Mouse (Mus musculus): ENCODE results near the gene Cdt1. TPM values are rescaled to one million over a fixed set of nuclear protein-coding genes. Genes with fewer than 3 reads are reported as not detected.

Cdt1 gene
- polyA plus RNA-seq, 1 experiment from 2014 or later: 12.8 TPM

DNA sequence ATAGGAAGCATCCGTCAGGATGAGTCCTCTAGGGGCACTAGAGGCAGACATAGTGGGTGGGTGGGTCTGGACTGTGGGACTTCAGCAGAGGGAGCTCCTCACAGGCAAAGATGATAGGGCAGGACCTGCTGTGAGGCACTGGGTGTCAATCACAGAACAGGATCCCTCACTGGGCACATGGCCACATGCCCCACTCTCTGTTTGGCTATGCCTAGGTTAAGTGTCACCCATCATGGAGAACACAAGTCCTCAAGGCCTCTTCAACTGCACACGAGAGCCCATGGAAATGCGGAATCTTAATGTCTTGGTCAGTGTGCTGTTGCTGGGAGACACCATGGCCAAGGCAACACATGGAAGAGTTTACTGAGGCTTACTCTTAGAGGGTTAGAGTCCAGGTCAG, 39.9 kb upstream of the Cdt1 start:
- DNase-seq (ENCODE audit: low spot score): no peak
- Histone ChIP-seq H3K27me3 (replicated peaks; ENCODE audit: control insufficient read depth, insufficient read depth, low read length) (no peaks in the 10 kb centered on the region), H3K4me3 (ENCODE audit: low read depth, low read length) (no peak overlapping the region), H3K9ac (ENCODE audit: low read length) (no peak overlapping the region), H3K36me3 (ENCODE audit: control insufficient read depth, insufficient read depth, low read length) (no peaks in the 10 kb centered on the region), H3K27ac (ENCODE audit: low read depth, low read length) (no peak overlapping the region), H3K4me2 (ENCODE audit: low read length) (no peak overlapping the region), H3K4me1 (ENCODE audit: control insufficient read depth, insufficient read depth, low read length) (peaks cover 18% of the 10 kb centered on the region), H3K9me3 (replicated peaks; ENCODE audit: control insufficient read depth, low read length) (no peaks in the 10 kb centered on the region)
- WGBS: 92% methylated on average over 3 of the region's 3 CpGs
- ATAC-seq: no peak

DNA sequence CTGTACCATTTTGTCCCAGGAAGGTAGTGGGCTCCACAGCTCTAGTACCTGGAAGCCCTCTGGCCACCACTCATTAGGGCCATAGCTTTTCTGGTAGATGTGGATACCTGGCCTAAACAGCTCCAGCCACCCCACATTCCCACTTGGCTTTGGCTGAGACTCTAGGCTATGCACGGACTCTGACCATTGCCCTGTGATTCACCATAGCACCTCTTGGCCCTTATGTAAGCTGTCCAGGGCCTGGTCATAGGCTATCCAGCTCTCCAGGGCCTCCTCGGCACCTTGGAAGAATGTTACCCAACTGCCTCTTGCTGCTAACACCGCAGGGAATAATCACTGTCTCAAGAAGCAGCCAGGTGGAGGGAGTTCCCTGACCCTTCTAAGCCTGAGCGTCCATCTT, 38.7 kb upstream of the Cdt1 start:
- 85% methylated on average over 4 of the region's 4 CpGs for WGBS
- no peaks in the 10 kb centered on the region for H3K27me3 ChIP-seq (replicated peaks; ENCODE audit: control insufficient read depth, insufficient read depth, low read length)
- no peak for ATAC-seq

DNA sequence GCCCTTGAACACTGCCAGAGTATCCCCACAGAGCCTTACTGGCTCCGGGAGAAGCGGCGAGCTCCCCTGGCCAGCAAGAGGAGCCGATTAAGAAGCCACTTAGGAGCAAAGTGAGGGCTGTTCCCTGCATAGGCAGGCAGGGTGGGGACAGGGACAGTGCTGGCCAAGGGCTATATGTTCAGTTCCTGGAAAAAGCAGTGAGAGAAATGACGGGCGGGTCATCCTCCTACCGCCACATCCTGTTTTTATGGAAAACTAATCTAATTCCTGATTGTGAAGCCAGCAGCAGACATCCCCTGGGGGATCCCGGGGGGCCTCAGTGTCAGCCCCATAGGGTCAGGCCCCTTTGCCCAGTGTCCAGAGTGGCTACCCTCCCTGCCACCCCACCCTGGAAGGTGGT, 36.5 kb upstream of the Cdt1 start:
- Histone ChIP-seq H3K27ac (ENCODE audit: low read depth, low read length) (no peak overlapping the region), H3K9ac (ENCODE audit: low read length) (no peak overlapping the region), H3K4me1 (ENCODE audit: control insufficient read depth, insufficient read depth, low read length) (no peaks in the 10 kb centered on the region), H3K9me3 (replicated peaks; ENCODE audit: control insufficient read depth, low read length) (no peaks in the 10 kb centered on the region), H3K4me3 (ENCODE audit: low read depth, low read length) (no peak overlapping the region), H3K27me3 (replicated peaks; ENCODE audit: control insufficient read depth, insufficient read depth, low read length) (no peaks in the 10 kb centered on the region), H3K4me2 (ENCODE audit: low read length) (no peak overlapping the region), H3K36me3 (ENCODE audit: control insufficient read depth, insufficient read depth, low read length) (no peaks in the 10 kb centered on the region)
- ATAC-seq (no peak), DNase-seq (ENCODE audit: low spot score) (no peak)
- 85% methylated on average over 8 of the region's 8 CpGs for WGBS

More for the DNA sequence above, 38.7 kb upstream of the Cdt1 start:
- no peak for DNase-seq (ENCODE audit: low spot score)
- Histone ChIP-seq H3K4me3 (ENCODE audit: low read depth, low read length) (no peak overlapping the region), H3K9me3 (replicated peaks; ENCODE audit: control insufficient read depth, low read length) (no peaks in the 10 kb centered on the region), H3K36me3 (ENCODE audit: control insufficient read depth, insufficient read depth, low read length) (no peaks in the 10 kb centered on the region), H3K4me1 (ENCODE audit: control insufficient read depth, insufficient read depth, low read length) (peaks cover 6% of the 10 kb centered on the region), H3K9ac (ENCODE audit: low read length) (no peak overlapping the region), H3K4me2 (ENCODE audit: low read length) (no peak overlapping the region), H3K27ac (ENCODE audit: low read depth, low read length) (no peak overlapping the region)

DNA sequence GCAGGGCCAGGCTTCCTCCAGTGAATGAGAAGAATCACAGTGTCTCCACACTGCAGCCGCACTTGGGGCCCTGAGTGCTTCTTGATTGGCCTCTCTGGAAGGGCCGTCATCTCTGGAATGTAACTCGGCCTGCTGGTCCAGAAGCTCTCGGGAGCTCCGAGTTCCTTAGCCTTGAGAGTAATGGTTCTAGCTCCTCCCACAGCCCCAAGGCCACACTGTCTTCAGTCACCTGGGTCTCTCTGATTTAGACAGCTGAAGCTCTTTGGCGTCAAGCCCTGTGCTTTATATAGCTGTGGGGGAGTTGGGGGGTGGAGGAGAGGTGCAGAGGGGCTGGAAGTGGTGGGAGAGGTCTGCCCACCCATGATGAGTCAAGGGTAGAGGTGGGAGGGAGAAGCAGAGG, 30.8 kb upstream of the Cdt1 start:
- DNase-seq (ENCODE audit: low spot score) (no peak), ATAC-seq (no peak)
- no peak overlapping the region for H3K4me2 ChIP-seq (ENCODE audit: low read length)
- no peaks in the 10 kb centered on the region for H3K4me1 ChIP-seq (ENCODE audit: control insufficient read depth, insufficient read depth, low read length)
- no peaks in the 10 kb centered on the region for H3K27me3 ChIP-seq (replicated peaks; ENCODE audit: control insufficient read depth, insufficient read depth, low read length)
- H3K4me3 ChIP-seq (ENCODE audit: low read depth, low read length): no peak overlapping the region
- no peaks in the 10 kb centered on the region for H3K9me3 ChIP-seq (replicated peaks; ENCODE audit: control insufficient read depth, low read length)
- 80% methylated on average over 6 of the region's 6 CpGs for WGBS
- H3K27ac ChIP-seq (ENCODE audit: low read depth, low read length): no peak overlapping the region
- H3K36me3 ChIP-seq (ENCODE audit: control insufficient read depth, insufficient read depth, low read length): no peaks in the 10 kb centered on the region
- H3K9ac ChIP-seq (ENCODE audit: low read length): no peak overlapping the region

DNA sequence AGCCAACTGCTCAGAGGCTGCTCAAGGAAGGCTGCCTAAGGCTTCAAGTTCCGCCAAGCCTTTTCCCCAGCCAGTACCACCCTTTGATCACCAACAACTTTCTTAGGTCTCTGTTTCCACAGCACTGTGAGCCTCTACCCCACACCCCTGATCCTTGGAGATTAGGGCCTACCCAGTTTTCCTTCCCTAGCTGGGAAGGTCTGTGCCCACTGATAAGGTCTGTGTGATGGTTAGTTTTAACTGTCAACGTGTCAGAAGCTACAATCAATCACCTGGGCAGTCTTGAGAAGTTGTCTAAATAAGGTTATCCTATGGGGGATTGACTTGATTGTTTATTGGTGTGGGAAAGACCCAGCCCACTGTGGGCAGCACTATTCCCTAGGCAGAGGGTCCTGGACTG, 30.0 kb upstream of the Cdt1 start:
- H3K4me1 ChIP-seq (ENCODE audit: control insufficient read depth, insufficient read depth, low read length): no peaks in the 10 kb centered on the region
- H3K9me3 ChIP-seq (replicated peaks; ENCODE audit: control insufficient read depth, low read length): no peaks in the 10 kb centered on the region
- H3K9ac ChIP-seq (ENCODE audit: low read length): no peak overlapping the region
- no peak overlapping the region for H3K4me3 ChIP-seq (ENCODE audit: low read depth, low read length)
- no peaks in the 10 kb centered on the region for H3K36me3 ChIP-seq (ENCODE audit: control insufficient read depth, insufficient read depth, low read length)
- H3K27me3 ChIP-seq (replicated peaks; ENCODE audit: control insufficient read depth, insufficient read depth, low read length): no peaks in the 10 kb centered on the region
- DNase-seq (ENCODE audit: low spot score) (no peak), ATAC-seq (no peak)
- no peak overlapping the region for H3K27ac ChIP-seq (ENCODE audit: low read depth, low read length)
- 92% methylated on average over 2 of the region's 2 CpGs for WGBS
- H3K4me2 ChIP-seq (ENCODE audit: low read length): no peak overlapping the region

DNA sequence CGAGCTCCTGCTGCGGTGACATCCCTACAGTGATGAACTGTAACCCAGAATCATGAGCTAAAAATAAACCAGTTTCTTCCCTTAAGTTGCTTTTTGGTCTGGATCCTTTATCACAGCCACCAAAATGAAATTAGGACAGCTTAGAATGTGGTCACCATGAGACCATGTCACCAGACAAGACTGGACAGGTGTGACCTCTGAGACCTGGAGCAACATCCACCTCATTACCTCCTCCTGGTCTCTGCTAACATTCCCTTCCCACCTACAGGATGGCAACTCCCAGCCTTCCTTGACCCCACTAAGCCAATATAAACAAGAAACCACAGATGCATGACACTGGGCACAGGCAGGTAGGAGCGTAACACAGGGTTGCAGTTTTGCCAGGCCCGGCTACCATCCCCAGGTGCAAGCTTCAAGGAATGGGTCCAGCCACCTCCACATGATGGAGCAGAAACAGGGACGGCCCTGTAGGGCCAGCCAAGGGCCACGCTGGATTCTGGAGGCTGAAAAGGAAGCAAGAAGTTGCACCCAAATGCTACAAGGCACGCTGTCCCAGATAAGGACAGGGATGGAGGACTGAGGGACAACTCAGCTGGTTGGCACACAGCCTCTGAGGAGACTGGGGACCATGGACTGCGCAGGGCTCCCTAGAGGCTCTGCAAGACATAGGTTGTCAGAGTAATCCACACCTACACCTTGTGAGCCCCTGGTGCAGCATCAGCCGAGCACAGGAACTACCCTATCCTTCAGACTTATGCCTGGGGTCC, 29.3 kb upstream of the Cdt1 start:
- no peaks in the 10 kb centered on the region for H3K27me3 ChIP-seq (replicated peaks; ENCODE audit: control insufficient read depth, insufficient read depth, low read length)
- DNase-seq (ENCODE audit: low spot score): no peak
- 89% methylated on average over 9 of the region's 9 CpGs for WGBS
- H3K4me2 ChIP-seq (ENCODE audit: low read length): no peak overlapping the region
- no peak overlapping the region for H3K9ac ChIP-seq (ENCODE audit: low read length)
- H3K4me3 ChIP-seq (ENCODE audit: low read depth, low read length): no peak overlapping the region
- no peaks in the 10 kb centered on the region for H3K36me3 ChIP-seq (ENCODE audit: control insufficient read depth, insufficient read depth, low read length)
- H3K4me1 ChIP-seq (ENCODE audit: control insufficient read depth, insufficient read depth, low read length): no peaks in the 10 kb centered on the region
- H3K9me3 ChIP-seq (replicated peaks; ENCODE audit: control insufficient read depth, low read length): no peaks in the 10 kb centered on the region
- no peak for ATAC-seq
- H3K27ac ChIP-seq (ENCODE audit: low read depth, low read length): no peak overlapping the region

DNA sequence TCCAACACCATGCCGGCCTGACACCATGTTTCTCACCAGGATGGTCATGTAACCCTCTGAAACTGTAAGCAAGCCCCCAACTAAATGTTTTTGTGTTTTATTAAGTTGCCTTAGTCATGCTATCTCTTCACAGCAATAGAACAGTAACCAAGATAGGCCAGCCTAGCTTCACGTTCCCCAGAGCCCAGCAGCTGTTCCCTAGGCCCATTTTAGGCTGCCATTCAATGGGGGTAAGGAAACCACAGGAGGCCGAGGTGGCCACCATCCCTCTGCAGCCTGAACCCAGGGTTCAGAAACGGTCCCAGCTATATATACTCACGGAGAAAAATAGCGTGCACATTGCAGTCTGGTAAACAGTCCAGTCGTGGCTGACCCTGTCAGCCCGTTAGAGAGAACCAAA, 23.7 kb upstream of the Cdt1 start:
- ATAC-seq: no peak
- Histone ChIP-seq H3K9me3 (replicated peaks; ENCODE audit: control insufficient read depth, low read length) (no peaks in the 10 kb centered on the region), H3K4me3 (ENCODE audit: low read depth, low read length) (no peak overlapping the region), H3K9ac (ENCODE audit: low read length) (no peak overlapping the region), H3K27ac (ENCODE audit: low read depth, low read length) (no peak overlapping the region), H3K4me2 (ENCODE audit: low read length) (no peak overlapping the region), H3K27me3 (replicated peaks; ENCODE audit: control insufficient read depth, insufficient read depth, low read length) (no peaks in the 10 kb centered on the region), H3K4me1 (ENCODE audit: control insufficient read depth, insufficient read depth, low read length) (no peaks in the 10 kb centered on the region), H3K36me3 (ENCODE audit: control insufficient read depth, insufficient read depth, low read length) (no peaks in the 10 kb centered on the region)
- 86% methylated on average over 8 of the region's 8 CpGs for WGBS
- DNase-seq (ENCODE audit: low spot score): no peak

DNA sequence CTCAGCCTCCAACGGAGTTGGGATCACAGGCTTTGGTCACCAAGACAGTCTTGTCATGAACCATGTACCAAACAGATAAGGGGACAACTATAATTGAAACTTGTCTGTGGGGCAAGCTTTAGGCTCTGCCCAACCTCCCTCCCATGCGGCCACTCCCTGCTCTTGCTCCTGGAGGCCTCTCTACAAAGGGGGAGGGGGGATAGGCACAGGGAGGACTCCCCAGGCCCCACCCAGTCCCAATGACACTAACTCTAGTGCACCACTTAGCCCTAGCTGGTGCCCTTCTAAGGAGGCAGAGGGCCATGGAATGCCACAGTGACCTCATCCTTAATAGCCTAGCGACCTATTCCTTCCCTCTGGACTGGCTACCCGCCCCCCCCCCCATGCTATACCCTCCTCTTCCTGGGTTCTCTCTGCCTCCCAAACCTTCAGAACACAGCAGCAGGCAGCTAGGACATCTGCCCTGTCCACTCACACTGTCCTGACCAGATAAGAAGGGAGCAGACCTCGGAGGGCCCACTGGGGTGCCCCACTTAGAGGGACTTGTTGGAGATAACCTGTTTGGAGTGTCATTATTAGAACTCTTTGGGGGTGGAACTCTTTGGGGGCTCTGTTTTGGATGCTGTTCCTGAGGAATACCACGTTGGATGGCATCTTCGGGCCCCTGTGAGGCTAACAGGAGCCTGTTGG, 21.6 kb upstream of the Cdt1 start:
- H3K4me3 ChIP-seq (ENCODE audit: low read depth, low read length): no peak overlapping the region
- no peaks in the 10 kb centered on the region for H3K9me3 ChIP-seq (replicated peaks; ENCODE audit: control insufficient read depth, low read length)
- H3K27ac ChIP-seq (ENCODE audit: low read depth, low read length): no peak overlapping the region
- no peaks in the 10 kb centered on the region for H3K36me3 ChIP-seq (ENCODE audit: control insufficient read depth, insufficient read depth, low read length)
- H3K9ac ChIP-seq (ENCODE audit: low read length): no peak overlapping the region
- no peak for DNase-seq (ENCODE audit: low spot score)
- ATAC-seq: no peak
- 87% methylated on average over 6 of the region's 7 CpGs for WGBS
- no peak overlapping the region for H3K4me2 ChIP-seq (ENCODE audit: low read length)
- H3K27me3 ChIP-seq (replicated peaks; ENCODE audit: control insufficient read depth, insufficient read depth, low read length): peaks cover 19% of the 10 kb centered on the region
- H3K4me1 ChIP-seq (ENCODE audit: control insufficient read depth, insufficient read depth, low read length): no peaks in the 10 kb centered on the region

DNA sequence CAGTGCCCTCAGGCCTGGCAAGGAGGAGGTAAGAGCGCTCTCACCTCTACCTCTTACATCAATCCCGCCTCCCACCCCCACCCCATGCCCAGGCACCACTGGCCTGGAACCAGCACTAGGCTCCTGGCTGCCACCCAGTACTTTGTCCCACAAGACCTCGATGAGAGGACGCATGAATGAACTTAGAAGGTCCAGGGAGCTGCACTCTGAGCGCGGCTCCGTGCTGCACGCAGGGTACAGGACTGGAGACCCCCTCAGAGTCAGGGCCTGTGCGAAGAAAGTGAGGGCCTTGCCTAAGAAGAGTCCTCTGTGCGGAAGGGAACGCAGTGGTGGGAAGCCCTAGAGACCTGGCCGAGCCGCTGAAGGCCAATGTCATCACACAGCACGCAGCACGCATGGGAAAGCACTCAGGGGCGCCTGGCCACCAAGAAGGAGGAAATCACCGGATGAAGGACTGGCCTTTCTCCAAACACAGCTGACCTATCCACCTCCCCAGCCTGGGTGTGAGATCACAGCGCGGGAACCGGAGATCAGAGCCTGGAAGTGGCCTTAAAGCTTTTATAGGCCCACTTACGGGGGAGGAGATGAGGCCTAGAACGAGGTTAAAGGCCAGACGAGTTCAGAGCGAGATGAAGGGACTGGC, 20.9 kb upstream of the Cdt1 start:
- ATAC-seq (no peak), DNase-seq (ENCODE audit: low spot score) (no peak)
- no peaks in the 10 kb centered on the region for H3K36me3 ChIP-seq (ENCODE audit: control insufficient read depth, insufficient read depth, low read length)
- H3K4me2 ChIP-seq (ENCODE audit: low read length): no peak overlapping the region
- H3K4me3 ChIP-seq (ENCODE audit: low read depth, low read length): no peak overlapping the region
- H3K9me3 ChIP-seq (replicated peaks; ENCODE audit: control insufficient read depth, low read length): no peaks in the 10 kb centered on the region
- no peak overlapping the region for H3K9ac ChIP-seq (ENCODE audit: low read length)
- peaks cover 27% of the 10 kb centered on the region for H3K27me3 ChIP-seq (replicated peaks; ENCODE audit: control insufficient read depth, insufficient read depth, low read length)
- H3K4me1 ChIP-seq (ENCODE audit: control insufficient read depth, insufficient read depth, low read length): no peaks in the 10 kb centered on the region
- H3K27ac ChIP-seq (ENCODE audit: low read depth, low read length): no peak overlapping the region
- 79% methylated on average over 24 of the region's 24 CpGs for WGBS
